Mouse (Mus musculus) myocyte (in vitro differentiated cells): ENCODE data around the gene Rd3l.

Experiments used
- CEBPB ChIP-seq: IDR thresholded peaks from 2 replicates; pipeline ENCODE4 v1.6.1; 2011; ENCODE audit warnings: mild to moderate bottlenecking, moderate library complexity; ENCODE audit not compliant: poor library complexity, insufficient read depth, severe bottlenecking
- MAX ChIP-seq: IDR thresholded peaks from one replicate; pipeline ENCODE4 v1.6.1; 2011; ENCODE audit warnings: low read depth, mild to moderate bottlenecking, control low read depth
- MYOG ChIP-seq, 3 experiments: IDR thresholded peaks; one replicate each; pipeline ENCODE4 v1.6.1; 2011; ENCODE audit warnings: control low read depth in 2 of 3, low read depth in 2 of 3, mild to moderate bottlenecking in 2 of 3; ENCODE audit not compliant: insufficient read length in 2 of 3, control insufficient read depth in 1 of 3, insufficient read depth in 1 of 3
- POLR2A ChIP-seq: IDR thresholded peaks from one replicate; pipeline ENCODE4 v1.6.1; 2011; ENCODE audit warnings: low read depth, mild to moderate bottlenecking, control low read depth, moderate library complexity; ENCODE audit not compliant: insufficient read length
- POLR2AphosphoS2 ChIP-seq: IDR thresholded peaks from one replicate; pipeline ENCODE4 v1.6.1; 2011; ENCODE audit warnings: low read depth, control low read depth; ENCODE audit not compliant: insufficient read length
- TCF12 ChIP-seq: IDR thresholded peaks from one replicate; pipeline ENCODE4 v1.6.1; 2011; ENCODE audit warnings: mild to moderate bottlenecking, control low read depth; ENCODE audit not compliant: poor library complexity, insufficient read depth, severe bottlenecking
- USF1 ChIP-seq: IDR thresholded peaks from one replicate; pipeline ENCODE4 v1.6.1; 2011; ENCODE audit warnings: low read depth, mild to moderate bottlenecking, control low read depth, moderate library complexity

DNA sequence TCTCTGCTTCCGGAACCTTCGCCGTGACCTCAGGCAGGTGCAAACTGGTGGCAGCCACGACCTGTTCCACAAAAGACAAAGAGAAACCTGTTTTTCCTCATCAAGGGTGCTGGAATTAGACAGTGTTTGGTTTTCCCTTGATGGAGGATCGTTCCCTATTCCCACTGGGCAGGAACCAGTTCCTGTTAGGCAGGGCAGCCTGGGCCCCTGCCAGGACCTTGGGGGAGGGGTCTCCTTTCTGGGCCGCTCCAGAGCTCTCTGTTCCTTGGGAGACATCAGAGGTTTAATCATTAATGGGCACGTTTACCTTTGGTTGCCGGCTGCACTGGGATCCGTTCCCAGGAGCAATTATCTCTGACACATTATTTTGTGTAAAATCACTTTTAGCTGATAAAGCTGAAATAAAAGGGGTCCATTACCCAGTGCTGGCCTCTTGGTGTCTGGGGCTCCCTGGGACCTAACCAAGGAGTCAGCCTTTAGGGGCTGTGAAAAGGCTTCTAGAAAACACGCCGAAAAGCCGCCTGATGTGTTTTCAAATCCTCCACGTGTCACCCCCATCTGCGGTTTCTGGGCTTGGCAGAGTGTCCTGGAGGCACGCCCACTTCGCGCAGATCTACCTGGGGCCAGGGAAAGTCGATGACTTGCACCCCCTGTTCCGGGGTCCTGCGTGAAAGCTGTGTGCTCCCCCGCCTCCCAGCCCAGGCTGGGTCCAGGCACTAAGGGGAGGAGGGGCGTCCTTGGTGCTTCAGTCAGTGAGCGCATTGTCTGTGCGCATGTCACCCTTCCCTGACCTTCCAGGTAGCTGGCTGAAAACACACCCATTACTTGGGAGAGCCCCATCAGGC is 44.2 kb downstream of the Rd3l start:
- no peak for TF ChIP-seq POLR2A
- TF ChIP-seq MYOG (IDR thresholded peaks at IDR 0.05; ENCODE audit: control insufficient read depth in 1 of 3, insufficient read depth in 1 of 3, insufficient read length in 2 of 3, low read depth in 2 of 3), result no peak
- no peak for TF ChIP-seq MAX
- no peak for TF ChIP-seq POLR2AphosphoS2
- no peak for TF ChIP-seq USF1
- TF ChIP-seq CEBPB, result no peak
- no peak for TF ChIP-seq TCF12
